Mouse (Mus musculus) heart, adult 11 months (tissue): ENCODE data around the gene Mical2.

Experiments used
- DNase-seq: peaks from one replicate; pipeline ENCODE4 v3.0.0; 2022

Gene Mical2

DNA sequence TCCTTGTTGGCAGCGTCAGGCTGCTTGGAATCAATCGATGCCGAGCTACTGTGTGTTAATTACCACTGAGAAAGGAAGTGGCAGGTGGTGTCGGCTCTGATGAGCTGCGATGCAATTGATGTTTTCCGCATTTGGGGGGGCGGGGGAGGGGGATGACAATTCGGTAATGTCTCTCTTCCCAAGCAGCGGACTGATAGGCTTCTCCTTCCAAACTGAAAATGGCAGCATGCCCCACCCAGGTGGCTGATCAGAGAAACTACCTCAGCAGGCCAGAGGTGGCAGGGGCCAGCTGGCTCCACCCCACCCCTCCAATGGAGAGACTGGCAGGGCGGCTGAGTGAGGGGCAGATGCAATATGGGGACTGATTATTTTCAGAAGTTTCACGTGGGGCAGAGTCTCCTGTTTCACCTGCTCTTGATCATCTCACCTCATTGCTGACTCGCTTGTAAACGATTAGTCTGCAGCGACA is 190.4 kb downstream of the Mical2 start:
- peak; percentile 87 for DNase-seq

DNA sequence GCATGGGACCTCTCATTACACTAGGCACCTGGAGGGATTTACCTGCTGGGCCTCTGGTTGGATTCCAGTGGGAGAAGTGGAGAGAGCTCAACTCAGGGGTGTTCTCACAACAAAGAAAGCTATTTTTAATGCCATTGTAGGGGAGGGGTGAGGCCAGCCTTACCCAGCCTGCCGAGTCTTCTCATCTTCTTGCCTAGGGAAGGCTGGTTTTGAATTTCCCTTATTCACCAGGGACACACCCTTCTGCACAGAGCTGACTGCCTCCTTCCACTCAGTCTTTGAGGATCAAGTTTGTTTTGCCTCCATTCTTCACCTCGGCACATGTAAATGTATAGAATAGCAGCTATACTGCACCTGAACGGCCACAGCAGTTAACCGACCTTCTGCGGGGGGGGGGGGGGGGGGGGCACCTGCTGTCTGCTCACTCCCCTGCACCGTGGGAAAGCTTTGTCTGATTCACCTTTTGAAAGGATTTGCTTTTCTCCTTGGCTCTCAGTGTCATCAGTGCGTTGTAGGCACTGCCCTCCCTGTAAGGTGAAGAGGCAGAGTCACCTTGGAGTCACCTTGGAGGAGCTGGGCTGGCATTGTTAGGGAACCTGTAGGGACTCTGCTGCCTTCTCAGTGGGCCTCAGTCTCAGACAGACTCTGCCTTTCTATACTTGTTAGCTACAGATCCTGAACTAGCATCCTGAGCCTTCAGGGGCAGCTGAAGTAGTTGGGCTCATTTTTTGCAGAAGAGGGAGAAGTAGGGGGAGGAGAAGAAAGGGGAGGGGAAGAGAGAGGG is 191.3 kb downstream of the Mical2 start:
- DNase-seq: no peak

DNA sequence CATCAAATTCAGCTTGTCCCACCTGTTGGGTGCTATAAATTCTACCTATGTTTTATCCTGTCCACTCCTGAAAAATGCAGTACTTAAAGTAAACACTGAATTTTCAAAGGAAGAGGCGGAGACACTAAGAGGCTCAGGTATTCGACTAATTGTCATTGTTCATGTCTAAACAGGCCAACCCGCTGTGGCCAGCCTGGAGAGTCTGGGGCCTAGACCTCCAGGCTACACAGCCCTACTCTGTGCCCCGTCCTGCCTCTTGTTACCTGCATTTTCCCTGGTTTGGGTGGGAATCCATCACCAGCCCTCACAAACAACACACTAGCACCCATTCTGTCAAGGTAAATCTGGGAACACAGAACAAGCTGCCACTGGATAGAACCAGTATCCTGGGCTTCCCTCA is 191.9 kb downstream of the Mical2 start:
- DNase-seq: peak; percentile 56

DNA sequence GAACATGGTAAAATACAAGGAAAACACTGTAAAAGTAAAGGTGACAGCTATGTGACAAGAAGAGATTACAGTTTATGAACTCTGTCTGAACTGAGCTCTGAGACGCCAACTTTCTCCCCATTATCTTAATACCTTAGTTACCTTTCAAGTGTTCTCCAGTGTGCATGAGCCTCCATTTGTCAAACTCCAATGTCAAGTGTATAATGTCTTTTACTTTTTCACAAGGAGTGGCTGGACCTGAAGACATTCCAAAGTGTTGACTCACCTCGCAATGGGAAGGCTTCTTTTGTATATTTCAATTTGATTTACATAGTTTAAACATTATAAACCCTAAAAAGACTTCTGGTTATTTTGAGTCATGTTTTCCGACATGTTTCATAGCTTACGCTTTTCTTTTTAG is 197.8 kb downstream of the Mical2 start:
- no peak for DNase-seq

DNA sequence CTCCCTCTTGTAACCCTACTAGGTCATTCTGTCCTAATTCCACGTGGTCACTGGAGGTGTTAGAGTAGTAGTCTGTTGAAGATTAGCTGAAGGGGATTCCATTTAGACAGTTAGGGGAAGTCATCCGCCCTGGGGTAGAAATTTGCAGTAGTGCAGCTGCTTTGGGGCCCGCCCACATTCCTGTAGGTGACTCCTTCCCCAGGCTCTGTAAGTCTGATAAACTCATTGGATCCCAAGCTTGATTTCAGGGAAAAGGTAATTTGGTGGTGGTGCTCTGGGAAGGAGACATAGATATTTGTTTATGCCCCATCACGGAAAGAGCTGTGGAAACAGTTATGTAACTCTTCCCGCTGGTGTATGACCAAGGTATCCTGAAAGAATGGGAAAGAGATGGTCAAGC is 201.2 kb downstream of the Mical2 start:
- DNase-seq: peak; percentile 90

DNA sequence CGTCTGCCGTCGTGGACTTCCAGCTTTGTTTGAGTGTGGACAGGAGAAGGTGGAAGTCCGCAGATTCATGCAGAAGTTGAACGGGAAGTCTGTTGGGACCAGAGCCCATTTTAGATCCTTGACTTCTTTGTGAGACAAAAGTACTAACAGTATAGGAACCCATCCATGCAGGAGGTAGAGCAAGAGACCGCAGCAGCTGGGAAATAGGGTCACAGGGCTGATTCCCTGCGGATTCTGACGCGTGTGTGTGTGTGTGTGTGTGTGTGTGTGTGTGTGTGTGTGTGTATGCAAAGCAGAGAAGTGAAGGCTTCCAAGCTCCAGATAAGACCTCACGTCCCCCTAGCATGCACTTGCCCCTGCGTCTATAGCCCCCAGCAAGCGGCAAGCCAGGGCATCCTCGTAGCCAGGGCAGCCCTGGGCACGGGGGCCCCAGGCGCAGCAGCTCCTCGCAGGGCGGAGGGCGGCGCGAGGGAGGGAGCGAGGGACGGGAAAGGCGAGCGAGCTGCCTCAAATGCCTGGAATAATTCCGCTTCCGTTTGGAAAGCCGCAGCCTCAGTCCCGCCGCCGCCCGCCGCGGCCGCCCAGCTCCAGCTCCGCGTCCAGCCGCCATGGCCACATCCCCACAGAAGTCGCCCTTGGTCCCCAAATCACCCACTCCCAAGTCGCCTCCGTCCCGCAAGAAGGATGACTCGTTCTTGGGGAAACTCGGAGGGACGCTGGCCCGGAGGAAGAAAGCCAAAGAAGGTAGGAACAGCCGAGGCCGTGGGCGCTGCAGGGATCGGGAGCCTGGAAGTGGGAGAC is 201.9 kb downstream of the Mical2 start, which contains the start of gene Parva:
TSS of gene Parva (plus strand) at position 149 of the 801 bp plus-strand sequence.
- peak; percentile 97 for DNase-seq

DNA sequence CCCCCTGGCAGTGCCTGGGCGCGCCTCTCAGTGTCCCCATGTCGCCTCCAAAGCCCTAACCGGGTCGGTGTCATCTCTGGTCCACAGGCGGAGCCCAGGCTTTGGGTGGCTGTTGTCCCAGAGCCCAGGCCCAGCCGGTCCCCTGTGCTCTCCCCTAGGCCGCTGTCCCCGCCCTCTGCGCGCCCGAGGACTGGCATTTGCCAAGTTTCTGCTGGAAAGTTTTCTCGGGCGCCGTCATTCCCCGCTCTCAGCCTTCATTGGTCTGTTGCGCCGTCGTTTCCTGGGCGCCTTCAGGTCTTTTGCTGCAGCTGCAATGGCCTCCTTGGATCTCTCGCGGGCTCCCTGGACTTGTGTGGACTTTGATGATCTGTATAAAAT is 202.5 kb downstream of the Mical2 start:
- DNase-seq: peak; percentile 99

DNA sequence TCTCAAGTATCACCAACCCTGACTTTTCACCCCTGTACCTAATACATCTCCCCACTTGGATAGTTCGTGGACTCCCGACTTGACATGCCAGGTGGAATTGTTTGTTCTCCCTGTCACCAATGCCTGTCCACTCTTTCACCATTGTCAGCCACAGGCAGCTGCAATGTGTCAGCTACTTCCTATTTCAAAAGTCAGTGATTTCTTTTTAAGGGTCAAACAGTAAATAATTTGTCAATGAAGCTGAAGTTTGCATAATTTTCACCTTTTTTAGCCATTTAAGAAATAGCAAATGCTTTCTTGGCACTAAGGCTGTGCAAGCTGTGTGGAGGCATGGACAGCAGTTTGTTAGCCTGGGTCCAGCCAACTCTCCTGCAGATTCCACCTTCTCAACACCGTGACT is 214.2 kb downstream of the Mical2 start:
- DNase-seq: no peak

DNA sequence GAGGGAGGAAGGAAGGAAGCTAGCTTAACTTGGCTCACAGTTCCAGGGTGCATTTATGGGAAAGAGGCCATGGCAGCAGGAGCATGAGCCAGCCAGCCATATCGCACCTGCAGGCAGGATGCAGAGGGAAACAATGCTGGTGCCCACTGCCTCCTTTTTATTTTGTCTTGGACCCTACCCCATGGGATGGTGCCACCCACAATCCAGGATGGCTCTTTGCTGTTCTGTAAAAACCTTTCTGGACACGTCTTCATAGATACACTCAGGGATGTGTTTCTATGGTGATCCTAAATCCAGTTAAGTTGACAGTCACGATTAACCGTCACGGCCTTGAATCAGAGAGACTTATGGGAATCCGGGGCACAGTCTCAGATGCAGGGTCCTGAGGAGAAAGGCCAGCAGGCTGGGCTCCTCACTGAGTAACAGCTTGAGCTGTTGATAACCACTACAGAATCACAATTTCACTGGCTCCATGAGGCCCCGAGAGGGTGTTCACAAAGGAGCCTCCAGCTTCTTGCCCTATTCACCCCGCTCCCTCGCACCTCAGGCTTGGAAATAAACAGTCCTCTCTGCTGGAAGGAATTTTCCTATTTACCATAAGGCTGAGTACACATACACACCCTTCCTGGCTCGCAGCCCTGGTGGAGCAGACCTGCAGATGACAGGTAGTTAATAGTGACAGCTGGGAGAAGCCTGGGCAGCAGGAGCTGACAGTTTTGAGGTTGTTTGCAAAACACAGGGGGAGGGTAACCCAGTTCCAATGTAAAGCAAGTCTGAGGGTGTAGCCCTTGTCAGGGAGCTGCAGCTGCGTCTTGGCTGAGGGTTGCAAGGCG is 218.7 kb downstream of the Mical2 start:
- DNase-seq: no peak

DNA sequence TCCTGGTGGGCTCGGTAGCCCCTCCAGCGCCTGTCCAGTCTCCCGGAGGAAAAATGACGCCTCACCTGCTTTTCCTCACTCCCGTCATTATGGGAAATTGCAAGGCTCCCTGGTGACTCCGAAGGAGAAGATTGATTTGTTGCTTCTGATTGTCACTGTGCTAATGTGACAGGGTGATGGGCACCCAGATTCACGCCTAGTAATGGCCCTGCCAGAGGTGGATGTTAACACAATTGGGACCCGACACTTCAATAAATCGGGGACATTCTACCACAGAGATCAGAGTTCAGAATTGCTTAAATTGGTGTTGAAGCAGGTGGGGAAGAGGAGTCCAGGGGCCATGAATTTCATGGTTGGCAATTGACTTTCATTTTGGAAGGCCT is 219.3 kb downstream of the Mical2 start:
- no peak for DNase-seq

DNA sequence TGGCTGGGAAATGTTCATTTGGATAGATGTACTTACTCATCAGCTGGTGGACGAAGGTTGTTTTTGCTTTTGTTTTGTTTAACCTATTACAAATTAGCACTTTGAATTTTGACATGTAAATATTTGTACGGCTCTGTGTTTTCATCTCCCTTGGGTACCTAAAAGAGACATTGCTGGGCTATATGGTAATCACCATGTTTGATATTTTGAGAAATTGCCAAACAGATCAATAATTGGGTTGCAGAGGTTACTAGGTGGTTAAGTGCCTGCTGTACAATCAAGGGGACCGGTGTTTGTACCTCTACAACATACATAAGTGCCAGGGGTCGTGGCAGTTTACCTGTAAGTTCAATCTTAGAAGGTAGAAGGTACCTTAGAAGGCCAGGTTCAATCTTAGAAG is 220.8 kb downstream of the Mical2 start:
- DNase-seq: no peak

DNA sequence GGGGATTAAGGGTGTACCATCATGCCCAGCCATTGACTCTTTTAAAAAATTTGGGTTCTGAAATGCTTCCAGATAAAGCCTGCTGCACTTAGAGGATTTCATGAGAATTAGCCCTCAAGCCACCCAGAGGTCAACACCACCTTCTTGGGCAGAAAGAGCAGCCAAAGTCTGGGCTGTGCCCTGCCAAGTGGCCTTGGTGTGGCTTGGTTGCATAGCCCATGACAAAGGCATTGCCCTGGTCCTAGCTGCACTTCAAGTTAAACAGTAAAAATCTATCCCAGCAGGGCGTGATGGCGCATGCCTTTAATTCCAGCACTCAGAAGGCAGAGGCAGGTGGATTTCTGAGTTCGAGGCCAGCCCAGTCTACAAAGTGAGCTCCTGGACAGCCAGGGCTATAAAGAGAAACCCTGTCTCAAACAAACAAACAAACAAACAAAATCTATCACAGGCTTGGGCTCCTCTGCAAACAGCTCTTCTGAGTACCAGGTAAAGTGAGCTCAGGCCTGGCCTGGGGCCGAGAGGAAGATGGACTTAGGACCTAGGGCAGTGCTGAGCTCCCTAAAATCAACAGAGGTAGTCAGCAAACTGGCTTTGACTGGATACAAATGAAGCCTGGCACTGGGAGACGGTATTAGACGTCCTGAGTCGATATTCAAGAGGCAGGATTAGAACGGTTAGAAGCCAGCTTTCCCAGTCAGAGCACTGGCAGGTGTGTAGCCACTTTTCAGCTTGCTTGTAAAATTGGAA is 224.5 kb downstream of the Mical2 start:
- no peak for DNase-seq

DNA sequence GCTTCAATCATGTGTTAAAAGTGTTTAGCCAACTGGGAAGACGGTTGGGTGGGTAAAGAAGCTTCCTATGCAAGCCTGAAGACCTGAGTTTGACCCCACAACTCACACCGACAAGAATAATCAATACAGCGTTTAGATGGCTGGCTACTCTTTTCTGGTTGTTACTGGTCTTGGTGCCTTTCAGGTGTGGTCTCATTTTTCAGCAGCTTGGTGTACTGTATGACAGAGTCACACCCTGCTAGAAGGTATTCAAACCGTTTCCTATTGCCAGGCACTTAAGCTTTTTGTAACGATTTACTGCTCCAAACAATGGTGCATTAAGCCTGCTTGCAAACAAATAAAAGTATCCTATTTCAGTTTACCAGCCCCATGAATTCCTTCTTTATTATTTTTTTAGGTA is 226.8 kb downstream of the Mical2 start:
- DNase-seq: no peak

DNA sequence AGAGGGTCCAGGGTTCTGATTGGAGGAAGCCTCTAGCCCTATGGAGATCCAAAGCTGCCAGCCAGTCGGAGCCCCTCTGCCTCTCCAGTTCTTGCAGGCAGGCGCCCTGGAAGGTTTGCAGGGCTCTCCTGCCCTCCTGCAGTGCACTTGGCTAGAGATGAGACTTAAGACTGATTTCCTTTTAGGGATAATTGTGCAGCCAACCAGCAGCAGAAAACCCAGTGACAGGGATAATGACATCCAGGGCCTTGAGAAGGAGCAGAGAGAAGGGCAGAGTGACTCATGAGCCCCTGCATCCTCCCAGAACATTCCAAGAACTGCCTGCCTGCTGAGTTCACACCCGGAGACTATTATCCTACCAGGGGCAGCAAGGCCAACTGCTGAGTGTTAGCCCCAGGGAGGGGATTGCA is 228.2 kb downstream of the Mical2 start:
- peak; percentile 96 for DNase-seq

DNA sequence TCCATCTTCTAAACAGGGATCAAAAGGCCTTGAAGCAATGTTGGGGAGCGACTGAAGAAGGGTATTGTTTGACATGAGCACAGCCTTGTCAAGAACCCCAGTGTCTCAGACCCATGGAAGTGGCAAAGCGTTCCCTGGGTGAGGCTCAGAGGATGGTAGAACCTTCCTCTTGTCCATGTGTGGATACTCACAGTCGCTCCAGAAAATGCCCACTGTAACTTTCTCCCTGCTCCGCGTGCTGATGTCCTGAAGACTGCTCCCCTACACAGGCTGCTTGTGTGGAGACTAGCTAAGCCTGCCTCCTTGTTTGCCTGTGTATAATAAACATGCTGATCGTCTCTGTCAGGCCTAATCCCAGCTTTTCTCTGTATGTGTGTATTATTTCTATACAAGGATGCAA is 228.7 kb downstream of the Mical2 start:
- DNase-seq: no peak

DNA sequence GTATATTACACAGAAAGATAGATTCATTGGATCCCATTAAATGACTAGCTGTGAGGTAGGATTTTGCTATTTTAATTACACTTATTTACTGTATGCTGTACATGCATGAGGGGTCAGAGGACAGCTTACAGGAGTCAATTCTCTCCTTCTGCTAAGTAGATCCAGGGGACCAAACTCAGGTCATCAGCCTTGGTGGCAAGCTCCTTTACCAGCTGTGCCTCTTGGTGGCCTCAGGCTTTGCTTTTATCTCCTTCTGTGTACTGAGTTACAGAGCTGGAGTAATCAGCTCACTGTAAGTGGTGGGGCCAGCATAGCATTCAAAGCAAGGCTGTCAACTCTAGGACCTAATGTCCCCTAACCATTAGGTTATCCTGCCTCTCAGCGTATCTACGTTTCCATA is 229.3 kb downstream of the Mical2 start:
- DNase-seq: no peak

DNA sequence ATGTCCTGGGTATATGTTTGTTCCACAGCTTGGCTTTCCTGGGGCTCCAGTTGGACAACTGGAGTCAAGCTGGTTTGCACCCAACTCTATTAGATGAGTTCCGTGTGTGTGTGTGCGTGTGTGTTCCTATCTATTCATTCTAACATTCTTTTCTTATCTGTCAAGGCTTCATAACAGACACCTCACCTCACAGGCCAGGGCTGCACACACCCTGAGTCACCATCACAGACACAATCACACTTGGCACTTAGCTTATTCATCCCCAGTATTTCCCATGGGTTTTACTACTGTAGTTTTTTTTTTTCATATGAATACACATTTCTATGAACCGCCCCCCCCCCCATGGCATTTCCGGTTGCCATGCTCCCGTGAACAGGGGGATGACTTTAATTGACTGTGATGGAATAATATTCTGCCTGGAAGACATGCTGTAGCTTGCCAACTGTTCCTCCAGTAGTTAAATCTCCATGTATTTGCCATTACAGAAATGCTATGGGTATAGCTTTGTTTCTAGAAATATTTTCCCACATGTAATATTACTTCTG is 230.0 kb downstream of the Mical2 start:
- no peak for DNase-seq

DNA sequence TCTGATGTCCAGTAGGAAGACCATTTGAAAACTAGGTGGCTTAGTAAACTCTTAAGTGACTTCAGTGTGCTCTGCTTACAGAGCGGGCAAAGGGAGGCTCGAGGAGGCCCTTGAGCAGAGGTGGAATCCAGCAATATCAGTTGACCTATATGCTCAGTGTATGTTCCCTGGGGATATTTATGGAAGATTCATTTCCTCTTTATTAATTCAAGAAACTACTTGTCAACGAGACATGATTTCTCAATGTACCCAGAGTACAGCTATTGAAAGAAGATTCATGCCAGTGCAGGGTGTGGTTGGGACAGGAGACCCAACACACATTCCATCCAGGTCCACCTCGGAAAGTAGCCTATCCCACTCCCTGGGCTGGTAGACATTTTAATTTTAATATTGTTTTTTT is 231.7 kb downstream of the Mical2 start:
- DNase-seq: no peak

DNA sequence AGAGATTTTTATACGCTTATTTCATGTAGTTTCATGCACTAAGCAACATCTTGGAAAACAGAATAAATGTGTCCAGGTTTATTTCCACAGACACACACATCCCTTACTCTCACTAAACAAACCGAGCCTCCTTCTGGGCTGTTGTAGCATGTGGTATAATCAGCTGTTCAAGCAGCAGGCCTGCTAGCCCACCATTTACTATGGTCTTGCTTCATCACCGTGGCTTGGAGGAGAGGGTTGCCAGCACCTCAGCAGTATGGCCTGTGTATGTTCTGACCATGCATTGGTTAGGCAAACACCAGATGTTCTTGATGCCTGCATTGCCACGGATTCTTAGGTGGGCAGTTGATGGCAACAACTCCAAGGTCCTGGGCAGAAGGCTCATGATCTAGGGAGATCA is 232.3 kb downstream of the Mical2 start:
- DNase-seq: no peak

DNA sequence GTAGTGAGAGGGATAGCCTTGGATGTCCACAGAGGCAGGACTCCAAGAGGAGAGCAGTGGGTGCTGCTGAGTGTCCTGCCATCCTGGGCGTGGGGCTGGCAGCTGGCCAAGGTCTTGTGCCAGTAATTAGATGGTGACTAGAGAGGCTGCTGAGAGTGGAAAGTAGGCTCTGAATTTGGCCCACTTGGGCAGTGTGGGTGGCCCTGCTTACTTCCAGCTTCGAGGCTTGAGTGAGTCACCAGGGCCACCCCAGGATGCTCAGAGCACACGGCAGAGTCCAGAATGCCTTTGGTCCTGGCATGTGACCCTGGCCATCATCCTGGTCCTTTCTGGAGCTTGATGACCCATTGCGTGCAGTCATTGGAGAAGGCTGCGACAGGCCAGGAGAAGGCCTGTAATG is 232.8 kb downstream of the Mical2 start:
- DNase-seq: peak; percentile 91
